Mouse (Mus musculus) myocyte (in vitro differentiated cells): ENCODE results near the gene Cdk5r1. TPM values are rescaled to one million over a fixed set of nuclear protein-coding genes. Genes with fewer than 3 reads are reported as not detected.
A peak's percentile ranks its signal among the peaks of the same experiment; 100 is the strongest.

Source experiments
- H3K27me3 ChIP-seq: one replicate; pipeline ENCODE4 v1.6.1; 2011; ENCODE audit not compliant: control insufficient read depth, insufficient read depth, insufficient read length
- H3K36me3 ChIP-seq: one replicate; pipeline ENCODE4 v1.6.1; 2011; ENCODE audit not compliant: control insufficient read depth, insufficient read depth
- H3K4me2 ChIP-seq: one replicate; pipeline ENCODE4 v1.6.1; 2011; ENCODE audit warnings: low read depth, control low read depth
- H3K4me3 ChIP-seq: one replicate; pipeline ENCODE4 v1.5.1; 2011; ENCODE audit warnings: mild to moderate bottlenecking, control low read depth, moderate library complexity
- H3K79me2 ChIP-seq: one replicate; pipeline ENCODE4 v1.6.1; 2011; ENCODE audit not compliant: control insufficient read depth, insufficient read depth
- H3ac ChIP-seq: one replicate; pipeline ENCODE4 v1.6.1; 2011; ENCODE audit not compliant: control insufficient read depth, insufficient read length
- CEBPB ChIP-seq: IDR thresholded peaks from 2 replicates; pipeline ENCODE4 v1.6.1; 2011; ENCODE audit warnings: mild to moderate bottlenecking, moderate library complexity; ENCODE audit not compliant: poor library complexity, insufficient read depth, severe bottlenecking
- E2F4 ChIP-seq: IDR thresholded peaks from one replicate; pipeline ENCODE4 v1.6.1; 2011; ENCODE audit warnings: mild to moderate bottlenecking, control low read depth, moderate library complexity; ENCODE audit not compliant: insufficient read depth
- MAX ChIP-seq: IDR thresholded peaks from one replicate; pipeline ENCODE4 v1.6.1; 2011; ENCODE audit warnings: low read depth, mild to moderate bottlenecking, control low read depth
- MYOD1 ChIP-seq, 3 experiments: IDR thresholded peaks; one replicate each; pipeline ENCODE4 v1.6.1; 2011; ENCODE audit warnings: control low read depth in 2 of 3, low read depth in 2 of 3, mild to moderate bottlenecking in 2 of 3, moderate library complexity in 1 of 3; ENCODE audit not compliant: insufficient read length in 2 of 3, control insufficient read depth in 1 of 3
- MYOG ChIP-seq, 3 experiments: IDR thresholded peaks; one replicate each; pipeline ENCODE4 v1.6.1; 2011; ENCODE audit warnings: control low read depth in 2 of 3, low read depth in 2 of 3, mild to moderate bottlenecking in 2 of 3; ENCODE audit not compliant: insufficient read length in 2 of 3, control insufficient read depth in 1 of 3, insufficient read depth in 1 of 3
- POLR2A ChIP-seq: IDR thresholded peaks from one replicate; pipeline ENCODE4 v1.6.1; 2011; ENCODE audit warnings: low read depth, mild to moderate bottlenecking, control low read depth, moderate library complexity; ENCODE audit not compliant: insufficient read length
- POLR2AphosphoS2 ChIP-seq: IDR thresholded peaks from one replicate; pipeline ENCODE4 v1.6.1; 2011; ENCODE audit warnings: low read depth, control low read depth; ENCODE audit not compliant: insufficient read length
- REST ChIP-seq: IDR thresholded peaks from one replicate; pipeline ENCODE4 v1.6.1; 2011; ENCODE audit warnings: mild to moderate bottlenecking, control low read depth, moderate library complexity; ENCODE audit not compliant: insufficient read depth, insufficient read length
- SRF ChIP-seq: IDR thresholded peaks from one replicate; pipeline ENCODE4 v1.6.1; 2011; ENCODE audit warnings: low read depth; ENCODE audit not compliant: control insufficient read depth, insufficient read length
- TCF12 ChIP-seq: IDR thresholded peaks from one replicate; pipeline ENCODE4 v1.6.1; 2011; ENCODE audit warnings: mild to moderate bottlenecking, control low read depth; ENCODE audit not compliant: poor library complexity, insufficient read depth, severe bottlenecking
- TCF3 ChIP-seq: IDR thresholded peaks from one replicate; pipeline ENCODE4 v1.6.1; 2011; ENCODE audit warnings: low read depth, control low read depth; ENCODE audit not compliant: insufficient read length
- USF1 ChIP-seq: IDR thresholded peaks from one replicate; pipeline ENCODE4 v1.6.1; 2011; ENCODE audit warnings: low read depth, mild to moderate bottlenecking, control low read depth, moderate library complexity
- polyA plus RNA-seq: library from polyadenylated mRNA; unstranded; fragments of >200 nt; fragmentation: generic; extraction: Trizol; gene quantifications from one replicate; pipeline ENCODE4 v1.2.1, GENCODE M21; 2012; ENCODE audit warnings: missing spikeins

Gene Cdk5r1
- polyA plus RNA-seq, 1 experiment = 11.3 TPM

DNA sequence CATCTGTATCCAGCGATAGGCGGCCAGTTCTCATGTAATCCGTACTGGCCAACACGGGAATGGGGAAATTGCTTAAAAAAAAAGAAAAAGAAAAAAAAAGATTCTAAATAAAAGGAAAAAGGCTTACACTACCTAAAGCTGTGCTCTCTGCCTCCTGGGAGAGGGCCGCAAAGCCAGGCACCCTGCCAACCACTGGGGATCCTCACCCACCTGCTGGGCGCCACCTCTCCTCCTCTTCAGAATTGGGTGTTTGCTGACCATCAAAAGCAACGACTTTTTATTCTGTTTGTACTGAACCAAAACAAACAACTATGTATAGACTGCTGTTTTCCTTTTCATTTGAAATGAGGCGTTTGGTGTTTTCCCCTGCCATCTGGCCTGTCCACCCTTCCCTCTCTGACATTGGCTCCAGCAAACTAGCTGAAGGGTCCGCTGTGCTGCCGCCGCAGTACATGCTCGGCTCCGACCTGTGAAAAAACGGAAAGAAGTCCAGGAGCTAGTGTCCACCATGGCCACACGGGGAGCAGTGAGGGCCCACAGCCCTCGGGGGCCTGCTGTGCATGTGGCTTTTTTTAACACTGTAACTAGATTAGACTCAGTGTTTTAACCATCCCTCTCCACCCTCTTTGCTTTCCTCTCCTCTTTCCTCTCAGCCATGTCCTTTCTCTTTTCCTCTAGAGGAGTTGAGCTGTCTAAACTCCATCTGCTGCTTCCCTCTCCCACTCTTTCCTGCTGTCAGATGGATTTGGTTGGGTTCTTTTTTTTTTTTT lies 4.8 kb upstream of the Cdk5r1 start:
- no peak overlapping the region for H3ac ChIP-seq
- peaks cover 44% of the 10 kb centered on the region for H3K36me3 ChIP-seq
- H3K79me2 ChIP-seq = no peaks in the 10 kb centered on the region
- no peaks in the 10 kb centered on the region for H3K27me3 ChIP-seq
- no peak overlapping the region for H3K4me3 ChIP-seq
- no peak overlapping the region for H3K4me2 ChIP-seq
- TF ChIP-seq CEBPB (no peak), REST (no peak), MYOD1 (IDR thresholded peaks at IDR 0.05; ENCODE audit: control insufficient read depth in 1 of 3, insufficient read length in 2 of 3, low read depth in 2 of 3) (no peak), MYOG (IDR thresholded peaks at IDR 0.05; ENCODE audit: control insufficient read depth in 1 of 3, insufficient read depth in 1 of 3, insufficient read length in 2 of 3, low read depth in 2 of 3) (no peak), SRF (no peak), POLR2A (no peak), E2F4 (no peak), TCF3 (no peak), TCF12 (no peak), MAX (no peak), POLR2AphosphoS2 (no peak), USF1 (no peak)

- Histone ChIP-seq H3K36me3 (peaks cover 23% of the 10 kb centered on the region), H3K27me3 (no peaks in the 10 kb centered on the region), H3ac (no peak overlapping the region), H3K79me2 (peaks cover 20% of the 10 kb centered on the region), H3K4me2 (no peak overlapping the region), H3K4me3 (no peak overlapping the region)
- TF ChIP-seq POLR2AphosphoS2 = peak; percentile 10
- no peak for TF ChIP-seq POLR2A
Observed at GRCm38 (mm10) chr11:80474175-80474691, 2.6 kb upstream of the Cdk5r1 start.

- Histone ChIP-seq H3K27me3 (no peaks in the 10 kb centered on the region), H3K79me2 (peaks cover 26% of the 10 kb centered on the region), H3K36me3 (peaks cover 24% of the 10 kb centered on the region), H3K4me3 (no peak overlapping the region), H3K4me2 (no peak overlapping the region), H3ac (no peak overlapping the region)
- TF ChIP-seq TCF12 (no peak), MYOG (IDR thresholded peaks at IDR 0.05; ENCODE audit: control insufficient read depth in 1 of 3, insufficient read depth in 1 of 3, insufficient read length in 2 of 3, low read depth in 2 of 3) (no peak), MYOD1 (IDR thresholded peaks at IDR 0.05; ENCODE audit: control insufficient read depth in 1 of 3, insufficient read length in 2 of 3, low read depth in 2 of 3) (no peak), POLR2AphosphoS2 (peak; percentile 47), USF1 (no peak)
Observed at GRCm38 (mm10) chr11:80474846-80475245, 2.0 kb upstream of the Cdk5r1 start.

DNA sequence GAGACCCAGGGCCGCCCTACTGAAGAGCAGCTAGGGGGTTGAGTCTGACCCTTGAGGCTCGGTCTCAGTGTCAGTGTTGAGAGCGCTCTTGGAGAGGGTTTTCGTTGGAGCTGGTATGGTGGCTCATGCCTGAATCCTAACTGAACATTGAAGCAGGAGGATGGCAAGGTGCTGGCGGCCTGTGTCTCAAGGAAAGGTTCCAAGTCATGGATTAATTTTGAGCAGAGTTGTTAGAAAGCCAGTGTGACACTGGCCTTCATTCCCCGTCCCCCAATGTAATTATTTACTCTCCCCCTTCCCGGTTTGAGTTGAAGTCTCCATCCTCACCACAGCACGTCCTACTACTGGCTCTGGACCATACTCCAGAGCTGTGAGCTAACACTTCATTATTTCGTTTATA lies 1.3 kb upstream of the Cdk5r1 start:
- H3K4me3 ChIP-seq = no peak overlapping the region
- peaks cover 33% of the 10 kb centered on the region for H3K79me2 ChIP-seq
- TF ChIP-seq POLR2AphosphoS2 = no peak
- TF ChIP-seq TCF3 = no peak
- TF ChIP-seq E2F4 = no peak
- TF ChIP-seq MYOG (IDR thresholded peaks at IDR 0.05; ENCODE audit: control insufficient read depth in 1 of 3, insufficient read depth in 1 of 3, insufficient read length in 2 of 3, low read depth in 2 of 3) = no peak
- no peak for TF ChIP-seq USF1
- no peak for TF ChIP-seq MAX
- TF ChIP-seq MYOD1 (IDR thresholded peaks at IDR 0.05; ENCODE audit: control insufficient read depth in 1 of 3, insufficient read length in 2 of 3, low read depth in 2 of 3) = no peak
- no peak for TF ChIP-seq REST
- no peak for TF ChIP-seq POLR2A
- TF ChIP-seq TCF12 = no peak
- no peak for TF ChIP-seq CEBPB
- no peak for TF ChIP-seq SRF
- no peaks in the 10 kb centered on the region for H3K27me3 ChIP-seq
- no peak overlapping the region for H3ac ChIP-seq
- H3K36me3 ChIP-seq = peaks cover 27% of the 10 kb centered on the region
- H3K4me2 ChIP-seq = no peak overlapping the region

- Histone ChIP-seq H3K79me2 (peaks cover 43% of the 10 kb centered on the region), H3K4me2 (peak overlapping the region; percentile 90), H3K27me3 (no peaks in the 10 kb centered on the region), H3K4me3 (peak overlapping the region; percentile 72), H3ac (peak overlapping the region; percentile 55), H3K36me3 (peaks cover 20% of the 10 kb centered on the region)
- TF ChIP-seq E2F4 (no peak), POLR2AphosphoS2 (peak; percentile 50)
Observed at GRCm38 (mm10) chr11:80477341-80478199, 747 bp downstream of the Cdk5r1 start.
